Mouse (Mus musculus): Measurements from ENCODE around the gene Bloc1s5.

DNA sequence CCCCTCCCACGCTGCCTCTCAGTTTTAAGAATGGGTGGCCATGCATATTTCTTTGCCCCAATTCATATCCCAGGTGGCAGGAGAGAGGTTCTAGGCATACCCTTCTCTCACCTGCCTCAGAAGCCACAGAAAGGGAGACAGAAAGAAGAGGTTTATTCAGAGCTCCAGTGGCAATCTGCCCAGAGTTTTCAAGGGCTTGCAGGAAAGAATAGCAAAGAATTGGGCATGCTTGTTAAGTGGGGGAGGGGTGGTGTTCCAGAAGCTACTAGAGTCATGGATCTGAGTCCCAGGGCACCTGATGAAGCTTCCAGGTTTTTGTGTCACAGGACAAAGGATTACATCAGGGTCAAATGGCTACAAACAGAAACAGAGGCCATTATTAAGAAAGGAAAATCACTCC lies 61.6 kb downstream of the Bloc1s5 start:
- TF ChIP-seq CTCF (IDR thresholded peaks at IDR 0.05; ENCODE audit: insufficient read depth, low read depth, low read length) (no peak), POLR2A (IDR thresholded peaks at IDR 0.05; ENCODE audit: insufficient read depth, low read depth, low read length) (no peak)
